Mouse (Mus musculus) brain, embryonic 18.5 days (tissue): Measurements from ENCODE around the gene Cmya5.

Experiments
- DNase-seq: peaks from one replicate; pipeline ENCODE4 v3.0.0-alpha.2; 2012; ENCODE audit warnings: low read depth, low spot score

Cmya5 gene

GRCm38 (mm10) chr13:93062860-93063636 is 81.5 kb downstream of the Cmya5 start:
- no peak for DNase-seq

GRCm38 (mm10) chr13:93061311-93061710 is 83.2 kb downstream of the Cmya5 start:
- DNase-seq = no peak

- DNase-seq = no peak
Observed at GRCm38 (mm10) chr13:93060437-93060836, 84.1 kb downstream of the Cmya5 start.

GRCm38 (mm10) chr13:93058551-93059011 is 85.9 kb downstream of the Cmya5 start:
- no peak for DNase-seq

- no peak for DNase-seq
Observed at GRCm38 (mm10) chr13:93057492-93058260, 86.8 kb downstream of the Cmya5 start.

GRCm38 (mm10) chr13:93056091-93056490 is 88.4 kb downstream of the Cmya5 start:
- DNase-seq = no peak

GRCm38 (mm10) chr13:93051483-93051882 is 93.0 kb downstream of the Cmya5 start:
- DNase-seq = no peak

GRCm38 (mm10) chr13:93041021-93041420 is 103.5 kb downstream of the Cmya5 start:
- no peak for DNase-seq

GRCm38 (mm10) chr13:93036218-93036617 is 108.3 kb downstream of the Cmya5 start:
- DNase-seq = no peak

- DNase-seq = no peak
Observed at GRCm38 (mm10) chr13:93029337-93029736, 115.2 kb downstream of the Cmya5 start.

- no peak for DNase-seq
Observed at GRCm38 (mm10) chr13:93024837-93025236, 119.7 kb downstream of the Cmya5 start.

GRCm38 (mm10) chr13:93022158-93022557 is 122.4 kb downstream of the Cmya5 start:
- DNase-seq = no peak

GRCm38 (mm10) chr13:93012952-93013351 is 131.6 kb downstream of the Cmya5 start:
- no peak for DNase-seq

GRCm38 (mm10) chr13:93011315-93011714 is 133.2 kb downstream of the Cmya5 start:
- no peak for DNase-seq

GRCm38 (mm10) chr13:93010524-93010923 is 134.0 kb downstream of the Cmya5 start:
- no peak for DNase-seq

- no peak for DNase-seq
Observed at GRCm38 (mm10) chr13:93007078-93007477, 137.4 kb downstream of the Cmya5 start.

- no peak for DNase-seq
Observed at GRCm38 (mm10) chr13:93006347-93006746, 138.2 kb downstream of the Cmya5 start.

- no peak for DNase-seq
Observed at GRCm38 (mm10) chr13:93004003-93004402, 140.5 kb downstream of the Cmya5 start.

GRCm38 (mm10) chr13:93002456-93002855 is 142.1 kb downstream of the Cmya5 start:
- no peak for DNase-seq

GRCm38 (mm10) chr13:93000640-93001351 is 143.7 kb downstream of the Cmya5 start:
- no peak for DNase-seq

- no peak for DNase-seq
Observed at GRCm38 (mm10) chr13:92999860-93000259, 144.7 kb downstream of the Cmya5 start.

- DNase-seq = no peak
Observed at GRCm38 (mm10) chr13:92994743-92995142, 149.8 kb downstream of the Cmya5 start.
